Mouse (Mus musculus) gastrocnemius, postnatal 10 days (tissue): ENCODE results near the gene Garnl3. TPM values are rescaled to one million over a fixed set of nuclear protein-coding genes. Genes with fewer than 3 reads are reported as not detected.

Experiments used
- total RNA-seq, 2 experiments: library from RNA; stranded (reverse); gene quantifications; 2 replicates each; pipeline ENCODE4 v1.2.3; 2021

Gene Garnl3
- total RNA-seq, 2 experiments from 2014 or later = 3.1 to 4.7 TPM

Other genes starting within 250 kb of the Garnl3 start
- gene Rpl12, start 170.1 kb downstream of the Garnl3 start, total RNA-seq = 100 to 1,000 TPM; 156 to 177 TPM
- 10 to 100 TPM in 1 of 2 experiments, 1 to 10 TPM in 1; 9.9 to 12.9 TPM for gene Lrsam1, start 170.0 kb downstream of the Garnl3 start, total RNA-seq
- 1 to 10 TPM; 7.2 to 7.6 TPM for gene Slc2a8, start 149.6 kb downstream of the Garnl3 start, total RNA-seq
- 100 to 1,000 TPM; 258 to 272 TPM for gene Angptl2, start 84.4 kb upstream of the Garnl3 start, total RNA-seq
- 1 to 10 TPM; 4.1 to 5.2 TPM for gene Ralgps1, start 239.8 kb upstream of the Garnl3 start, total RNA-seq